Mouse (Mus musculus) T-helper 1 cell (primary cell): ENCODE results near the gene Ak8.

ENCODE experiments used
- in situ Hi-C: fragments of 300-600 bp; cut with MboI, MseI; formaldehyde crosslinking; loops from one replicate; pipeline ENCODE4 v1.15.1; 2025; ENCODE audit warnings: high pct_unique_total_duplicates

The Ak8 gene

GRCm38 (mm10) chr2:28794623-28795022 is 94.7 kb downstream of the Ak8 start:
- in situ Hi-C loops = loop anchor here (10.0 kb wide), 1 partner anchor 520 kb away; no protein-coding TSS in a partner anchor

- in situ Hi-C loops = loop anchor here (10.0 kb wide), 1 partner anchor 519 kb away; no protein-coding TSS in a partner anchor
These were observed 96.3 kb downstream of the Ak8 start for GRCm38 (mm10) chr2:28796298-28796697.

- in situ Hi-C loops = loop anchor here (10.0 kb wide), 1 partner anchor 517 kb away; no protein-coding TSS in a partner anchor
These were observed 97.6 kb downstream of the Ak8 start for GRCm38 (mm10) chr2:28797490-28798106.

- in situ Hi-C loops = loop anchor here (10.0 kb wide), 1 partner anchor 516 kb away; no protein-coding TSS in a partner anchor
These were observed 98.4 kb downstream of the Ak8 start for GRCm38 (mm10) chr2:28798390-28798789.

GRCm38 (mm10) chr2:28799575-28799974 is 99.6 kb downstream of the Ak8 start:
- in situ Hi-C loops = loop anchor here (10.0 kb wide), 1 partner anchor 515 kb away; no protein-coding TSS in a partner anchor

- in situ Hi-C loops = no loop called here
These were observed 103.4 kb downstream of the Ak8 start for GRCm38 (mm10) chr2:28803406-28803805.

- in situ Hi-C loops = no loop called here
These were observed 108.9 kb downstream of the Ak8 start for GRCm38 (mm10) chr2:28808841-28809240.

- in situ Hi-C loops = no loop called here
These were observed 110.5 kb downstream of the Ak8 start for GRCm38 (mm10) chr2:28810260-28811013.

- in situ Hi-C loops = no loop called here
These were observed 118.9 kb downstream of the Ak8 start for GRCm38 (mm10) chr2:28818866-28819265.

GRCm38 (mm10) chr2:28829265-28829664 is 129.3 kb downstream of the Ak8 start:
- in situ Hi-C loops = no loop called here

- in situ Hi-C loops = loop anchor here (10.0 kb wide), 1 partner anchor 318 kb away; no protein-coding TSS in a partner anchor
These were observed 136.4 kb downstream of the Ak8 start for GRCm38 (mm10) chr2:28836181-28836940.

- in situ Hi-C loops = loop anchor here (10.0 kb wide), 1 partner anchor 315 kb away; no protein-coding TSS in a partner anchor
These were observed 139.7 kb downstream of the Ak8 start for GRCm38 (mm10) chr2:28839501-28840221.

GRCm38 (mm10) chr2:28840222-28840951 is 140.4 kb downstream of the Ak8 start, which contains the start of the genes Gtf3c4 and Ddx31:
Gene Gtf3c4, minus strand, starts transcription at chr2:28840360.
Gene Ddx31, plus strand, starts transcription at chr2:28840406.
- in situ Hi-C loops = no loop called here

GRCm38 (mm10) chr2:28842042-28842441 is 142.1 kb downstream of the Ak8 start:
- in situ Hi-C loops = no loop called here

- in situ Hi-C loops = no loop called here
These were observed 148.9 kb downstream of the Ak8 start for GRCm38 (mm10) chr2:28848879-28849278.

GRCm38 (mm10) chr2:28852594-28852993 is 152.6 kb downstream of the Ak8 start:
- in situ Hi-C loops = no loop called here

- in situ Hi-C loops = no loop called here
These were observed 155.8 kb downstream of the Ak8 start for GRCm38 (mm10) chr2:28855773-28856172.

- in situ Hi-C loops = no loop called here
These were observed 159.3 kb downstream of the Ak8 start for GRCm38 (mm10) chr2:28859303-28859702.

- in situ Hi-C loops = no loop called here
These were observed 160.9 kb downstream of the Ak8 start for GRCm38 (mm10) chr2:28860678-28861423.
